Mouse (Mus musculus) erythroblast, embryonic 14.5 days (primary cell): ENCODE results near the gene Opa3.

Experiments
- GATA1 ChIP-seq: IDR thresholded peaks from 2 replicates; pipeline ENCODE4 v1.6.1; 2012; ENCODE audit warnings: low read length, inconsistent platforms, mixed read lengths
- TAL1 ChIP-seq: IDR thresholded peaks from 3 replicates; pipeline ENCODE4 v1.6.1; 2012; ENCODE audit warnings: low read length, inconsistent platforms, mixed read lengths

DNA sequence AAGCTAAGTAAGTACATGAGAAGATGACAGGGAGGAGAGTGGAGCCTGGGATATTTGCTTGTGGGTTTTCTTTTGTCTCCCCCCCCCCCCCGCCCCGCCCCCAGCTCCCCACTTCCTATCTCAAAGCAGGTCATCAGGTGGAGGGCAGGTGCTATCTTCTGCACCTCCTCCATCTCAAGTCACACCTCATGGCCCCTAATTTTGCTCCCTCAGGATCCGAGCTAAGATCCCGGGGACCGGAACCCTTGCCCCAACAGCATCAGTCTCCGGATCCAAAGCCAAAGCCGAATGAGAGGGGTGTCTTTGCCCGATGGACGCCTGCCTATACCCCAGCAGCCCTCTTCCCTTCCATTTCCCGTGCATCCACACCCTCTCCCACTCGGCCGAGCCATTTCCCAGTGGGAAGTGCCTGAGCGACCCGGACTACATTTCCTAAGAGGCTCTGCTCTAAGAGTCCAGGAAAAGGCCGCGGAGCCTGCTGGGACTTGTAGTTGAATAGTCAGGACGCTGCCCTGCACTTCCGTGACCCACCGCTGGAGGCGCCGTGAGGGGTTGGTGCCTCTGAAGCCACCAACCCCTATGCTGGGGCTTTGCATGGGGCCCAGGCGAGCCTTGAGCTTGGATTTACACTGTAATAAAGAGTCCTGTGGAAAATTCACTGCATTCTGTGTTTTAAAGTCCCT, 67.5 kb downstream of the Opa3 start:
- TF ChIP-seq TAL1 (no peak), GATA1 (no peak)
